Mouse (Mus musculus) megakaryocyte progenitor cell, adult 5-6 weeks (primary cell): Measurements from ENCODE around the gene Tvp23a. TPM values are rescaled to one million over a fixed set of nuclear protein-coding genes. Genes with fewer than 3 reads are reported as not detected.

ENCODE experiments used
- ATAC-seq: replicated peaks from 2 replicates; pipeline ENCODE4 v1.8.0; 2016; ENCODE audit warnings: mild to moderate bottlenecking, moderate TSS enrichment, inconsistent platforms; ENCODE audit not compliant: poor library complexity
- total RNA-seq, 2 experiments: library from RNA; stranded (forward) in 1 of 2; stranded (reverse) in 1 of 2; fragments of 157-497, 149-512 nt in 1 of 2; fragments of 200-1000 nt in 1 of 2; gene quantifications; 2 replicates each; pipeline versions ENCODE4 v1.2.3 to v1.2.4; 2015 to 2017

The Tvp23a gene
- total RNA-seq, 2 experiments from 2014 or later = not detected

GRCm38 (mm10) chr16:10454583-10454974 lies 7.4 kb upstream of the Tvp23a start:
- ATAC-seq = no peak

- ATAC-seq = no peak
These were observed 6.9 kb upstream of the Tvp23a start for GRCm38 (mm10) chr16:10453872-10454582.

- ATAC-seq = peak; percentile 80
These were observed 5.3 kb upstream of the Tvp23a start for GRCm38 (mm10) chr16:10452445-10452896.

GRCm38 (mm10) chr16:10451906-10452305 lies 4.7 kb upstream of the Tvp23a start:
- ATAC-seq = no peak

GRCm38 (mm10) chr16:10448931-10449330 lies 1.8 kb upstream of the Tvp23a start:
- ATAC-seq = no peak

GRCm38 (mm10) chr16:10447781-10448180 lies 619 bp upstream of the Tvp23a start:
- peak; percentile 47 for ATAC-seq

- no peak for ATAC-seq
These were observed 444 bp downstream of the Tvp23a start for GRCm38 (mm10) chr16:10446573-10447263.

- no peak for ATAC-seq
These were observed 3.4 kb downstream of the Tvp23a start for GRCm38 (mm10) chr16:10443723-10444122.

- peak; percentile 71 for ATAC-seq
These were observed 5.4 kb downstream of the Tvp23a start for GRCm38 (mm10) chr16:10441761-10442160.

GRCm38 (mm10) chr16:10441328-10441727 lies 5.8 kb downstream of the Tvp23a start:
- ATAC-seq = peak; percentile 44

- ATAC-seq = no peak
These were observed 9.1 kb downstream of the Tvp23a start for GRCm38 (mm10) chr16:10438055-10438454.

GRCm38 (mm10) chr16:10436166-10436565 lies 11.0 kb downstream of the Tvp23a start:
- ATAC-seq = peak; percentile 61

GRCm38 (mm10) chr16:10433344-10433743 lies 13.8 kb downstream of the Tvp23a start:
- peak; percentile 43 for ATAC-seq

GRCm38 (mm10) chr16:10432387-10432786 lies 14.8 kb downstream of the Tvp23a start:
- ATAC-seq = no peak

- ATAC-seq = no peak
These were observed 15.3 kb downstream of the Tvp23a start for GRCm38 (mm10) chr16:10431911-10432310.

GRCm38 (mm10) chr16:10420447-10421054 lies 26.6 kb downstream of the Tvp23a start:
- no peak for ATAC-seq

GRCm38 (mm10) chr16:10417723-10418259 lies 29.4 kb downstream of the Tvp23a start:
- ATAC-seq = peak; percentile 77

- ATAC-seq = no peak
These were observed 30.3 kb downstream of the Tvp23a start for GRCm38 (mm10) chr16:10416866-10417265.

- peak; percentile 45 for ATAC-seq
These were observed 31.2 kb downstream of the Tvp23a start for GRCm38 (mm10) chr16:10415976-10416375.

GRCm38 (mm10) chr16:10411764-10412746 lies 35.1 kb downstream of the Tvp23a start, which contains the start of gene Nubp1:
Gene Nubp1, plus strand, starts transcription at chr16:10411948.
- peak; percentile 95 for ATAC-seq
